In the genomic region with DNA sequence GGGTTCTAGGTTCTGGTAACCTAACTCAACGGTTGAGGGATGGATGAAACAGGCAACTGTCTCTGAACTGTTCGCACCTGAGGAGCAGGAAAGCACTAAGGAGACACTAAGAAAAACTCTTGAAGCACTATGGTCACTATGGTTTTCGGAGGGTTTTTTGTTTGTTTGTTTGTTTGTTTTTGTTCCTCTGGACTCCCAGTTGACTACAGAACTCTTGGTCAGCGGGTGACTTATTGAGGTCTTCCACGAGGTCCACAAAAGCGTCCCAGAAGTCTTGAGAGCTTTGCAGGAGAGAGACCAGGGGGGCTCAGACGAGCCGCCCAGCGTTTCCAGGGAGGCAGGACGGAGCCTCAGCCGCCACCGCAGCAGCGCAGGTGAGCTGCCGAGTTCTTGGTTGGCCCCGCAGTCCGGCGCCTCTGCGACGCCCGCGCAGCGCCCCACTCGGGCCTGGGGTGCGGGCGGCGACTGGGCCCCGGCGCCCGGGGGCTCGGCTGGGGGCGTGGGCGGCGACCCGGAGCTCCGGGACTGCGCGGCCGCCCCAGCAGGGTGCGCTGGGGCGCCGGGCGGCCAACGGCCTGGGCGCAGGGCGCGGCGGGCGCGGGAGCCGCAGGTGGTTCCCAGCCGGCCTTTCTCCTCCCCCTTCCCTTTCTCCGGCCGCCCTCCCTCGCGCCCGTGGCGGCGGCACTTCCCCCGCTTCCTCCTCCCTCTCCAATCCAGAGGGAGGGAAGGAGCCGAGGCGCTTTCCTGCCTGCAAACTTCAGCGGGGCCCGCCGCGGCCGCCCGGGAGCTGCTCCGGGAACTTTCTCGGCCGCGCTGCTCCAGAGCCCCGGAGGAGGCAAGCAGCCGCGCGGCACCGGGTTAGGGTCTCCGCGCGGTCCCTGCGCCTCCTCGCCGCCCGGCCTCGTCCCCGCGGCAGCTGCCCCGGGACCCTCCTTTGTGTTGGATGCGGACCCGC, we compare ENCODE assay signal across 8 mouse cellular contexts. TPM values are rescaled to one million over a fixed set of nuclear protein-coding genes. Genes with fewer than 3 reads are reported as not detected.
DNase-seq lines count a peak whose midpoint lies in the region; ATAC-seq and TF ChIP-seq lines count a peak whose summit lies in the region.

No protein-coding gene starts in this region.

- no peaks in the 10 kb centered on the region for H3K27me3 ChIP-seq in embryonic facial prominence, embryonic 11.5 days (ENCODE audit: control insufficient read depth, insufficient read depth, low read length)
- H3K27me3 ChIP-seq in heart, embryonic 11.5 days (ENCODE audit: control insufficient read depth, insufficient read depth, low read length), result no peaks in the 10 kb centered on the region
- peaks cover 17% of the 10 kb centered on the region for H3K27me3 ChIP-seq in liver, postnatal 0 days (ENCODE audit: insufficient read depth, low read length)
- H3K27me3 ChIP-seq in neural tube, embryonic 15.5 days (replicated peaks), result no peaks in the 10 kb centered on the region; the same call in 1 of the 2 replicates

- DNase-seq in layer of hippocampus, adult 11-12 months (ENCODE audit: low spot score), result peak; percentile 30
- DNase-seq in layer of hippocampus, adult 9-11 months, result no peak
- peak; percentile 76 for DNase-seq in embryonic facial prominence, embryonic 11.5 days (ENCODE audit: low spot score)
- DNase-seq in kidney, adult 9 months, result peak; percentile 72
- DNase-seq in liver, postnatal 0 days, result peak; percentile 67
- peak; percentile 33 for DNase-seq in thymus, postnatal 25 days

- WGBS in embryonic facial prominence, embryonic 11.5 days, result 2% methylated on average over 51 of the region's 89 CpGs
- WGBS in heart, embryonic 11.5 days (ENCODE audit: insufficient replicate concordance), result 1% methylated on average over 69 of the region's 89 CpGs
- WGBS in liver, postnatal 0 days (ENCODE audit: insufficient replicate concordance), result 3% methylated on average over 61 of the region's 89 CpGs
- 2% methylated on average over 62 of the region's 89 CpGs for WGBS in neural tube, embryonic 15.5 days

- peak overlapping the region; percentile 70 for H3K4me3 ChIP-seq in embryonic facial prominence, embryonic 11.5 days (ENCODE audit: low read depth, low read length)
- H3K4me3 ChIP-seq in heart, embryonic 11.5 days (ENCODE audit: low read depth, low read length), result peak overlapping the region; percentile 73
- H3K4me3 ChIP-seq in liver, postnatal 0 days (ENCODE audit: low read depth, low read length), result peak overlapping the region; percentile 66
- H3K4me3 ChIP-seq in neural tube, embryonic 15.5 days (replicated peaks), result peak overlapping the region; percentile 82

- H3K36me3 ChIP-seq in embryonic facial prominence, embryonic 11.5 days (replicated peaks; ENCODE audit: control insufficient read depth, insufficient read depth, low read depth, low read length), result no peaks in the 10 kb centered on the region
- no peaks in the 10 kb centered on the region for H3K36me3 ChIP-seq in heart, embryonic 11.5 days (ENCODE audit: control insufficient read depth, insufficient read depth, low read length)
- no peaks in the 10 kb centered on the region for H3K36me3 ChIP-seq in liver, postnatal 0 days (replicated peaks; ENCODE audit: insufficient read depth, low read length)
- no peaks in the 10 kb centered on the region for H3K36me3 ChIP-seq in neural tube, embryonic 15.5 days

- H3K9me3 ChIP-seq in embryonic facial prominence, embryonic 11.5 days (replicated peaks; ENCODE audit: control insufficient read depth, low read length), result no peaks in the 10 kb centered on the region
- H3K9me3 ChIP-seq in heart, embryonic 11.5 days (replicated peaks; ENCODE audit: control insufficient read depth, low read length), result no peaks in the 10 kb centered on the region
- H3K9me3 ChIP-seq in liver, postnatal 0 days (ENCODE audit: low read length), result no peaks in the 10 kb centered on the region
- H3K9me3 ChIP-seq in neural tube, embryonic 15.5 days (replicated peaks), result no peaks in the 10 kb centered on the region

- no peak for TF ChIP-seq EP300 in liver, postnatal 0 days (IDR thresholded peaks at IDR 0.05; ENCODE audit: low read depth)

- H3K27ac ChIP-seq in embryonic facial prominence, embryonic 11.5 days (replicated peaks; ENCODE audit: low read depth, low read length), result peak overlapping the region; percentile 72
- H3K27ac ChIP-seq in heart, embryonic 11.5 days (ENCODE audit: low read depth, low read length), result peak overlapping the region; percentile 46
- H3K27ac ChIP-seq in liver, postnatal 0 days (ENCODE audit: low read depth), result peak overlapping the region; percentile 48
- peak overlapping the region; percentile 58 for H3K27ac ChIP-seq in neural tube, embryonic 15.5 days (replicated peaks)

- no peak for TF ChIP-seq CTCF in liver, postnatal 0 days (IDR thresholded peaks at IDR 0.05; ENCODE audit: low read depth)

- peak overlapping the region; percentile 94 for H3K4me2 ChIP-seq in embryonic facial prominence, embryonic 11.5 days (ENCODE audit: low read depth, low read length)
- H3K4me2 ChIP-seq in heart, embryonic 11.5 days, result peak overlapping the region; percentile 92
- peak overlapping the region; percentile 95 for H3K4me2 ChIP-seq in liver, postnatal 0 days (ENCODE audit: low read depth, low read length)
- H3K4me2 ChIP-seq in neural tube, embryonic 15.5 days, result peak overlapping the region; percentile 99

- H3K9ac ChIP-seq in embryonic facial prominence, embryonic 11.5 days (replicated peaks; ENCODE audit: low read length), result peak overlapping the region; percentile 94
- peak overlapping the region; percentile 88 for H3K9ac ChIP-seq in heart, embryonic 11.5 days (ENCODE audit: low read depth, low read length)
- peak overlapping the region; percentile 69 for H3K9ac ChIP-seq in liver, postnatal 0 days (replicated peaks)
- H3K9ac ChIP-seq in neural tube, embryonic 15.5 days (replicated peaks), result peak overlapping the region; percentile 70

- no peaks in the 10 kb centered on the region for H3K4me1 ChIP-seq in embryonic facial prominence, embryonic 11.5 days (ENCODE audit: control insufficient read depth, insufficient read depth, low read length)
- peaks cover 6% of the 10 kb centered on the region for H3K4me1 ChIP-seq in heart, embryonic 11.5 days (ENCODE audit: control insufficient read depth, insufficient read depth, low read length)
- peaks cover 8% of the 10 kb centered on the region; the same call in 1 of the 2 replicates for H3K4me1 ChIP-seq in liver, postnatal 0 days (ENCODE audit: insufficient read depth)
- peaks cover 12% of the 10 kb centered on the region for H3K4me1 ChIP-seq in neural tube, embryonic 15.5 days

- peak; percentile 85 for ATAC-seq in embryonic facial prominence, embryonic 11.5 days (replicated peaks; ENCODE audit: insufficient number of reproducible peaks, low FRiP score, low TSS enrichment, low read depth)
- peak; percentile 76 for ATAC-seq in heart, embryonic 11.5 days (replicated peaks; ENCODE audit: insufficient number of reproducible peaks, low FRiP score, low TSS enrichment)
- ATAC-seq in liver, postnatal 0 days, result peak; percentile 82
- peak; percentile 81 for ATAC-seq in neural tube, embryonic 15.5 days (ENCODE audit: low FRiP score)

RNA-seq across cellular contexts. Expression of a gene that starts 0.5 kb away (rescaled TPM):
- polyA plus RNA-seq in embryonic facial prominence, embryonic 11.5 days (2014; fragmentation: Nextera tagmentation; extraction: Ambion mirVana), result 12.1 and 12.5 TPM in 2 replicates
- 13.6 and 15.0 TPM in 2 replicates for polyA plus RNA-seq in heart, embryonic 11.5 days (2014; fragmentation: Nextera tagmentation; extraction: Ambion mirVana)
- 0.72 and 0.75 TPM in 2 replicates for polyA plus RNA-seq in liver, postnatal 0 days (2015; fragmentation: Nextera tagmentation; extraction: Ambion mirVana)
- 13.1 and 13.3 TPM in 2 replicates for polyA plus RNA-seq in neural tube, embryonic 15.5 days (2015; fragmentation: Nextera tagmentation; extraction: Ambion mirVana)
